Mouse (Mus musculus) layer of hippocampus, postnatal 14 days (tissue): Measurements from ENCODE around the gene Nrxn1. TPM values are rescaled to one million over a fixed set of nuclear protein-coding genes. Genes with fewer than 3 reads are reported as not detected.

Source experiments
- DNase-seq, 2 experiments: peaks; one replicate each; pipeline ENCODE4 v3.0.0; 2021 to 2022; ENCODE audit warnings: low spot score in 2 of 2, mixed read lengths in 1 of 2
- total RNA-seq, 2 experiments: library from RNA; stranded (reverse); gene quantifications; 2 replicates each; pipeline ENCODE4 v1.2.3; 2021

Nrxn1 gene
- total RNA-seq, 2 experiments from 2014 or later: 436 to 504 TPM

DNA sequence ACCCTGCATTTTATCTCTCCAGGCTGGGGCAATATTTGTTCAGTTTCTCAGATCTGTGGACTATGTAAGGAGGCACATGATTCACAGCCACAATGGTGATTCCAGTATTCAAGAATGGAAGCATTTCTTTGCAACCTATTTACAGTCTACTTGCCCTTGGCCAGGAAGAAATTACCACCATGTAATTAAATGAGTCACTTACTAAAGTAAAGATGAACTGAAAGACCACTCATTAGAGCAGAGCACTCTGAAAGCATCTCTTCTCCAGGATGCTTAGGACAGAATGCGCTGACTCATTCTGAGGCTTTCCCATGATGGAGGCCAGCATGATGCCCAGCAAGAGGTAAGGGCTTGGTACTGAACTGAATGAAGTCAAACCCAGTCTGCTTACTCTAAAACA, 277.6 kb downstream of the Nrxn1 start:
- DNase-seq: no peak

DNA sequence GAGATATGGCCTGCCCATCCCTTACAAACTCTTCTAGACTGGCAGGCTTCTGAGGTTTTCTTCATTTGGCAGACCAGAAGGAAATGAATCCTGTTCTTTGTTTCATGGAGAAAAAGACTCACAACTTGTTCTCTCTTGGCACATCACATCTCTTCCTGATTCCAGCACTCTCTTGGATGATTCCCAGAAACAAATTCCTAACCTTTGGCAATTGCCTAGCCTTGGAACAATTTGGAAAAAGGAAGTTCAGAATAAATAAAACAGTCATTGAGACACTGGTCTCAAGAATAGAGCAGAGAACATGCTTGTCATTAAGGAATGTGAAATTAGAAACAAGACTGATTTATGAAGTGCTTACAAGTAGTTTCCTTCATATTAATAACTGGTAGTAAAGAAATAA, 279.1 kb downstream of the Nrxn1 start:
- DNase-seq: peak in 1 of 2 experiments; percentile 76

DNA sequence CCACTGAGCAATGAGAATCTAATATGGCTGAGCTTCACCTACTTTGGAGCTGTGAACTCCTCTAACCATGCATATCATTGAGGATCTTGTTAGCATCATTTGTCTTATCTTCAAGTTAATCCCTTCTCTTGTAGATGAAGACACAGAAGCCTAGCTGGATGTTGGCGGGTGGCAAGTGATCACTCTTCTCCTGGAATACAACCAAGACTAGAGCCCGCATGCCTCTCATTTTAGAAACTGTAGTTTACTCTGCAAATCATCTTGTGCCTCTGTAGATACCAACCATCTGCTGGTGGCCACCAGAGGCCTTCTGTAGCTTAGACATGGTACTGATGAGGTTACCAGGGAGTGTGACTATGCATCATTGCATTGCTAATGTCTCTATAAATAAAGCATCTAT, 280.4 kb downstream of the Nrxn1 start:
- DNase-seq: no peak

DNA sequence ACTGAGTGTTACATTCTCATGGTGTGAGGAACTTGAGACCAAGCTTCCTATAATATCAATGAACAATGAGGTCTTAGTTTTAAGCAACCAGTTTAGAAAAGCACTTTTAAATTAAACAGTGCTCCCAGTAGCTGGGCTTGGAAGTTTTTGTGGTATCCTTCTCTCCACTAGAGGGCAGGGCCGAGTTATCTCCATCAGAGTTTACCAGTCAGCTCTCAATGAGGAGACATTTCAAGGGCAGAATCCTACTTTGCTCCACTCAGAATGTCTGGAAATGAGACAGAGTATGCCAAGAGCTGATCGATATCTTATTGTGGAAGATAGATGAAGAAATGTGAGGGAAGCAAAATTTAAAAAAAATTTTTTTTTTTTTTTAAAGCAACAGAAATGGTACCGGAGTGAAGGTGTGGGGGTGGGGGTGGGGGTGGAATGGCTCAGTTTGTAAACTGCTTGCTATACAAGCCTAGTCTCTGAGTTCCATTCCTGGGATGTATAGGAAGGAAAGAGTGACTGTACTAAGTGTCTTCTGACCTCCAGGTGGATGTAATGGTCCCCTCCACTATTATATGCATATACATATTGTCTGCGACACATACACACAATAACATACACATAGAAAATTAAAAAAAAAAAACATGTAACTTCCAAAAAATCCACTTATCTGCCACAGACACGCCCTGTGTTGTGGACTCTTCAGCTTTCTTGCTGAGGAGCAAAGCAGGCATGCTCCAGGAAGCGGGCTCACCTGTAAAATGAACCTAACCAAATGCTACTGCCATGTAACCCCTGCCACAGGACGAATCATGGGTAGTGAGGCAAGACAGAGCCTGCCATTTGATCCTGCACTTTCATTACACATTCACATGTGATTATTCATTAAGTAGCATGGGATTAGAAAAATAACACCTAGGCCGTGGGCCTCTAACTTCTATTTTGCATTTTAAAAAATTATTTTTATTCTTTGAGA, 283.4 kb downstream of the Nrxn1 start:
- peak; percentile 78 to 90 for DNase-seq

DNA sequence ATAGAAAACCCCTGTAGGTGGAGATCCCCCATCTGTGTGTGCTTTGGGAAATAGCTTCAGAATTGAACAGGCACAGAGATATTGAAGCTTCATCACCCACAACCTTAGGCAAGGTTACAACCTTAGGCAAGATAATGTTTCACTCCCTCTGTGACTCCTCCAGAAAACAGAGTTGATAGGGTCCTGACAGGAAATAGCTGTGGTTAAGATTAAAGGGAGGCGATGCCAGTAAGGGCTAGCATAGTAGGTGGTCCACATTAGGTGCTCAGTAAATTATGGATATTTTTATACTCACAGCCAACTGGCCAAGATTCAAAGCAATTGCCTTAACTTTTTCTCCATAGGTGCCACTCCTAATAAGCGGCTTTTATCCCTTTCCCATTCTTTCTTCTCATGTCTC, 284.6 kb downstream of the Nrxn1 start:
- DNase-seq: no peak

DNA sequence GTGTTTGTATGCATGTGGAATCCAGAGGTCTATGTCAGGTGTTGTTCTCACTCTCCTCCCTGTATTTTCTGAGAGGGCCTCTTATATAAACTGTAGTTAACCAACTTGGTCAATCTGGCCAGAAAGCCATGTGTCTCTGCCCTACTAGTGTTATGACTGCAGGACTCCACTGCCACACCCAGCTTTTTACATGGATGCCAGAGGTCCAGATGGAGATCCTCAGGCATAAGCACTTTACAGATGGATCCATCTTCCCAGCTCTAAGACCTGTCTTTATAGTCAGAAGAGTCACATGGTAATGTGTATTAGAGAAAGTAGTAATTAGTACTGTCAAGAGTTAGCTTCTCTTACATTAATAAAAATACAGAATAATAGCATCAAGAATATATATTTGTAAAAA, 285.7 kb downstream of the Nrxn1 start:
- DNase-seq: no peak

DNA sequence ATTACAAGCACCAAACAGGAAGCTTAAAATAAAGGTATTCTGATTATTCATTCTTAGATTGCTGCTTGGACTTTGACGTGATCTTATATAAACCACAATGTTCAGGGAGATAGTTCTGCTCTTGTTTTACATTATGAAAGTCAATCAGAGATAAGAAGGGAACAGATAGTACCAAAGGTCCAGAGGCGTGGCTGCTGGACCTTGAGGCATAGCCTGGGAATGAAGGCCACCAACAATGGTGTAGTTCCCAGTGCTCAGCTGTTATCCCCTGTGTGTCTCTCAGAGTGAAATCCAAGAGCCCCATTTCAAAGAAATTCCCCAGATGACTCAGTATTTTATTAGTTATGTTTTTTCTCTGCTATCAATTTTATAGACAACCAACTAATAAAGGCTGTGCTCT, 294.2 kb downstream of the Nrxn1 start:
- DNase-seq: no peak

DNA sequence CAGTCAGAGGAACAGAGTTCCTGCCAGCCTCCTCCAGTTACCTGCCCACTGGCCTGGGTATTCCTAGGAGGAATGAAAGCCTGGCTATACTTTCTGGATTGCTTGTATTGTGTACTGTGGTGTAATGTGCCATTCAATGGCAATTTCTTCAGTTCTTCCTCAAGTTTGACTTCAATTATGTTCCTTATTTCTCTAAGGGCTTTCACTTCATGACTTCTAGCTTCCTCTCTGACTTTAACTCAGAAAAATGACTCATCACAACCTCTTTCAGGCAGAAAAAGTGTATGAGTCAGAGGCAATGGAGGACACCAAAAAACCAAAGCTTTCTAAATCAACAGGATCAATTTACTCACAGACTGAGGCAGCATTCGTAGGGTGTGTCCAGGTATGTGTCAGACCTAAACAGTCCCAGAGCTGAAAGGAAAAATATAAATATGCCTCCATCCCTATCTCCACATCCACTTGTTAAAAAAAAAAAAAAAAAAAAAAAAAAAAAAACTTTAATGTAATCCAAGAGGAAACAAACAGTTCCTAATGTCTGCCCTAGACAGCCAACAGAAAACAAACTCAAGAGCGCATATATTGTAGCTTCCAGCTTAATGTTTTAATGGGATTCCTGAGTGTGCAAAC, 295.1 kb downstream of the Nrxn1 start:
- no peak for DNase-seq

DNA sequence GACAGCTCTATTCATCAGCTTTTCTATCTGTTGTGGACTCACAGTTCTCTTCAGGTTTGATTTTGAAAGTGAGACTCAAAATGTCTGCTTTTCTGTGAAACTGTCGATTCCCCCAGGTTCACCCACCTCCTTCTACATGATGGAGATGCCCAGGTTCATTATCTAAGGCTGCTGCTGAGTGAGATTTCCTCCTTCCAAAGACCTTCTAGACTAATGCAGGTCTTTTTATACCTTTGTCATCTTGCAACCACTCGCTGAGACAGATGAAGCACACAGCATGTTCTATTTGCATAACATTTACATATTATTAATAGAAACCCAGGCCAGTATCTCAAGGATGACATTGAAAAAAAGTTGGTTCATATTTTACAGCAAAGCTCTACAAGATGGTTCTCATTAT, 295.9 kb downstream of the Nrxn1 start:
- no peak for DNase-seq

DNA sequence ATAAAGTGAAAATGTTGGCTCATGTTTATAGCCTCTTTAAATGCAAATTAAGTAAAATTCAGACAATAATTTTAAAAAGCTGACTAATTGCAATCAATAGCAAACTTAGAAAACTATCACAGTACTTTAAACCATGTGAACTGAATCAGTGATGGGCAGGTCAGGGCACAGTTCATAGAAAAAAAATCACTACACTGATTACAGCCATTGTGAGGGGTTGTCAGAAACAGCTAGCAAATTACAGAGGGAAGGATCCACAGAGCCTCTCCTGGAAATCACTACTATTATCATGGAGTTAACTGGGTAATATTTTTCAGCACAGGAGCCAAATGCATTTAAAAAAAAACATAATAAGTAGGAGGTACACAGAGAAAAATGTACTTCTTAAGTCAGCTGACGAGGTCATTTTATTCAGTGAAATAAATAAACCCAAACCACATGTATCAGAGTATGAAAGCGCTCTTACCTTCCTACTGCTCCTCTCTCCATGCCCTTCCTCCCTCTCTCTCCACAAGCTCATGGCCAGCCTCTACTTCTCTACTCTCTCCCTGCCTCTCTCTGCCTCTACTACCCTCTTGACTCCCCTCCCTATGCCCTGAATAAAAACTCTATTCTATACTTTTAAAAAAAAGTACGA, 304.3 kb downstream of the Nrxn1 start:
- DNase-seq: no peak

DNA sequence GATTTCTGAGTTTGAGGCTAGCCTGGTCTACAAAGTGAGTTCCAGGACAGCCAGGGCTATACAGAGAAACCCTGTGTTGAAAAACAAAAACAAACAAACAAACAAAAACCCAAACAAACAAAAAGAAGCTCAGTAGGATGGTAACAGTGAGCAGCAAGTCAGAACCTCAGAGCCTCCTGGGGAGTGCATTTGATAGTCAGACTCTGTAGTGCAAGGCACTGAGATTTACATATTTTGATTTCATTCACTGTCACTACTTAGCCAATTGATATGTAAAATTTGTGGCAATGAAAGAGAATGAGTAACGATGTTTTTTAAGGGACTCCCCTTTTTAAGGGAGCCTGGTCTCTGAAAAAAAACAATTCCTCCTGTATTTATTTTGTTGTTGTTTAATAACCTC, 304.8 kb downstream of the Nrxn1 start:
- no peak for DNase-seq

DNA sequence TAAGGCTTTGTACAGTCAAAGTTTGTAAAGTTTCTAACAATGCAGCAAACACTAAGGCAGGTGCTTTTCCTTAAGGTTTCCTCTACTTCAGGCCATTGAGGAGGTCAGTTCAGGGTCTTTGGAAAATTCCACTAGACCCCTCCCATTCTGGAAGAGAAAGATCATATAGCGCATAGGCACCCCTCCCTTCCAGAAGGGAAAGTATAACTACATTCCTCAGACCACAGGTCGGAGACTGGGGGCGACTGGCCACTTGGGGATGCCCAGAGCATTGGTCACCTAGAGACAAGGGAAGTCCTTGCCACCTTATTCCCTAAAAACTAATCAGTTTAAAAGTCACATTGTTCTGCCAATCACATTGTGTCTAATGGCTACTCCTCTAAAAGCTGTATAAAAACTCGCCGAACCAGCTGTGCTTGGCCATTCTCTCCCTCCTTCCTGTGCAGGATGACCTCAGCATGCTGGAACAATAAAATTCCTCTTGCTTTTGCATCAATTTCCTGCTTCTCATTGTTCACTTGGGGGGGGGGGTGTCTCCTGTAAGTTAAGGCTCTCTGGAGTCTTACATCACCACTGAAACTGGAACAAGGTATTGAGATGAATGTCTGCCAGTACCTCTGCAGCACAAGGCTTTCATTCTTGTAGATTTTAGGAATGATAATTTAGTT, 305.6 kb downstream of the Nrxn1 start:
- DNase-seq: no peak

DNA sequence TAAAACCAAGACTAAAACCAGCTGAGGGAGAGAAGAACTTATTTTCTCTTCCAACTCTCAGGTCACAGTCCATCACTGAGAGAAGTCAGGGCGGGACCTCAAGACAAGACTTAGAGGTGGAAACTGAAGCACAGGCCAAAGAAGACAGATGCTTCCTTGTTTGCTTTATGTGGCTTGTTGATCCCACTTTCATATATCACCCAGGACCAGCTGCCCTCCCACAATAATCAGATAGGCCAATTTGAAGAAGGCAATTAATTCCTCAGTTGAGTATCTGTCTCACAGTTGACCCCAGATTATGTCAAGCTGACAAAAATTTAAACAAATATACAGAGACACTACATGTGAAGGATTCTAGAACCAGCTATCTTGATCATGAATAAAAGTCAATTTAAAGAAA, 312.4 kb downstream of the Nrxn1 start:
- DNase-seq: no peak

DNA sequence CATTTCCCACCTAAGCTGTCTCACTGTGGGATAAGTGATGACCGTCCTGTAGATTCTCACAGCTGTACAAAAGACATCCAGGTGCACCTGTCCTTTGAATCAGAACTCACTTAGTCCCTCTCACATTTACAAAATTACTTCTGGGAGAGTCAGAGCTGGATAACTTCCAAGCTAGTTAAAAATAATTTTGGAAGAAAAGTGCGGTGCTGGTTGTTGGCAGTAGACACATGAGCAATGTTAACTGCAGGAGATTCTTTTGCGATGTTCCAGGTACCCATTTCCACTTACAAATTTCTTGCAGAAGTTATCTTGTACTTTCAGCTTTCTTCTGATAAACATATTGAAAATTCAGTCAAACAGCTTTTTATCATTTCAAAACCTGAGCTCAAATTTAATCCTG, 317.5 kb downstream of the Nrxn1 start:
- no peak for DNase-seq

DNA sequence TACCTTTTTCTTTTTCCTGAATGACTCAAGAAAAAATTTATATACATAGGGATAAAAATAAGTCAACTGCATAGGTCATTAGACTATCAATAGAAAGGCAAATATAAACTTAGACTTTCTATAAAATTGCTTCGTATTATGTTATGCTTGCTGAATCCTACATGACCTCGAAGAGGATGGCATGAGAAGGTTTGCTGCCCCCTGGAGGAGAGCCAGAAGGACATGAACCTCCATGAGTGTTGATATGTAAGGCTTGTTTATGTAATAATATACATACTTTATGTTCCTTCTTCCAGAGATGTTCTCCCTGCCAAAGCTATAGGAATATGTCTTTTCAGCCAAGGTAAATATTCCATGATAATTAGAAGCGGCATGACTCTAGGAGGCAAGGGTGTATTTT, 319.6 kb downstream of the Nrxn1 start:
- DNase-seq: no peak

DNA sequence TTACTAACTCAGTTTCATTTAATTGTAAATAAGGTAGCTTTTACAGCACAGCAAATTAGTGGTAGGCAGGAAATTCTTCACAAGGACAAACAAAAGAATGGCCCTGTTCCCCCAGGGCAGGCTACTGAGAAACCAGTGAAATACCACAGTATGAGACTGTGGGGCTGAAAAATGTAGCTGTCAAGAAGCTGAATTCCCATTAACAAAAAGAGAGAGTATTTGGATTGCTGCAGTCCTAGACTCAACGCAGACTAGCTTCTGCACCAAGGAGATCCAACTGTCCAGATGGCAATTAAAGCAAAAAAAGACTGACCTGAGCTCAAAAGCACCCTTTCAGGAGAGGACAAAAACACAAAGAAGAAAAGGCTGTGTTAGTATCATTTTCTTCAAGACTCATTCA, 324.7 kb downstream of the Nrxn1 start:
- no peak for DNase-seq

DNA sequence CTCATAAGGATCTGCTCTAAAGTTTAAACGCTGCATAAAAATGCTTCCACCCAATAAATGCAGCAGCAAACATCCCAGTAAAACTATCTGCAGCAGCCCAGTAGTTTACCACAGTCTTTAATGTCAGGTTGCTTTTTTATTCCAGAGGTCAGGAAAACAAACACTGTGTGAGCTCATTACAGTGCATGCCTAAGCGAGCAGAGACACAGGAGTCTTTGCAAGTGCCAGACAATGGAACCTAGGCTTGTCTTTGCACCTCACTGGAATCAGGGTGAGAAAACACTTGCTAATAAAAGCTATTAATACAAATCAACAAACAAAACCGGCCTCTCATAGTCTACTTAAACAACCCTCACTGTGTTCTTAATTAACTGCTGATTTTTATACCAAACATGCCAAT, 365.7 kb downstream of the Nrxn1 start:
- DNase-seq: no peak

DNA sequence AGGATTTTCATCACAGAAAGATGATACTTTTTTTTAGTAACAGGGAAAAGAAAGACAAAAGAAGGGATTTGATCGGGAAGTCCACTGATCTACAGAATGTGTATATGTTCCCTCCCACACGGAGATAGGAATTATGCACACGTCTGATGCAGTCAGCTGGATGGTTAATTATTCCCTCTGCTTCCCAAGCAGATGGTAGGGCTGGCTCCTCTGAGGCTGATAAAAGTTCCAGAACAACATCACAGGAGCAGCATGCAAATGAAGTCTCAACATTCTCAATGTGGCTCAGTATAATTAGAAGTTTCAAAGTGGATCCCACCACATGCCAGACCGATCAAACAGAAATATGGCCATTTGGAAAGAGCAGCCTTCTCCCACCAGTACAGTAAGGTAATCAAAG, 388.1 kb downstream of the Nrxn1 start:
- DNase-seq: peak in 1 of 2 experiments; percentile 80

DNA sequence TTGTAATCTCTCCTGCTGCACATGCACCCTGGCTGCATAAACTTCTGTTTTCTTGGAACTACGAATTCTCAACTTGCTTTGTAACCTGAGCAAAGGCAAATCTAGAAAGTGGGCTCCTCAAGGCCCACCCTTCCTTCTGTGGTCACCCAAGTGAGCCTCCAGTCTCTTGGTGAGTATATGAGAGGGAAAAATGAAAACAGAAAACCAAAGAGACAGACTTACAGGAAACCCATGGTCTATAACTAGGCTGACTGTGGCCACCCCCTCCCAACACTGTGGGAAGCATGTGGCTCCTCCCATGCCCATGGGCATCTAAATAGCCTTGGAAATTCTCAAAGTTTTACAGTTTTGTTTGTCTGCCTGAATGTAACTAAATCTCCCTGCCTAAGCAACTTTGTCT, 390.2 kb downstream of the Nrxn1 start:
- no peak for DNase-seq

DNA sequence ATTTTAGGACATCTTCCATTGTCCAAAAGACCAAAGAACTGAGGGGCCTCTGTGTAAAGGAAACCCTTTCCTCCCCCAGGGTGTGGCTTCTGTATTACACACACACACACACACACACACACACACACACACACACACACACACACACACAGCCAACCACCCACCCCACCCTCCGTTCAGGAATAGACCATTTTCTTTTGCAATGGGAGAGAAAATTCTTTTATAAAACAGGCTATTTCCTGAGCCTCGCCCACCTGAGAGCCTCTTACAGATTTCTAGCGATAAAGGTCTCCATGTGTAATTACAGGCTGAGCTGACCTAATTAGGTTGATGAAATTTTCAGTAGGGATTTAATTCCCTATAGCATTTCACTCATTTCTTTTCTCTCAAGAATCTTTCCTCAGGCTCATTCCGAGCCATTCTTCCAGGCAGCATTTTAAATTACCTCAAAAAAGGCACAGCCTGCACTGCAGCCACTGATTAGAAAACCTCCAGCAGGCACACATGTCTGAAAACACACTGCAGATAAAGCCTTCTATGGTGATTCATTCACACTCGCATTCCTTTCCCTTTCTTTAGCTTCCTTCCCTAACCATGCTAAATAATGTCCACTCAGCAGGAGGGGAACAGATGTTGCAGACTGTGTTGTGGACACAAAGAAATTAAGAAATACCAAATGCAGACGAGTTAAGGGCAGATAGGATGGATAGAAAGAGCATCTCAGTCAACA, 396.6 kb downstream of the Nrxn1 start:
- DNase-seq: no peak

DNA sequence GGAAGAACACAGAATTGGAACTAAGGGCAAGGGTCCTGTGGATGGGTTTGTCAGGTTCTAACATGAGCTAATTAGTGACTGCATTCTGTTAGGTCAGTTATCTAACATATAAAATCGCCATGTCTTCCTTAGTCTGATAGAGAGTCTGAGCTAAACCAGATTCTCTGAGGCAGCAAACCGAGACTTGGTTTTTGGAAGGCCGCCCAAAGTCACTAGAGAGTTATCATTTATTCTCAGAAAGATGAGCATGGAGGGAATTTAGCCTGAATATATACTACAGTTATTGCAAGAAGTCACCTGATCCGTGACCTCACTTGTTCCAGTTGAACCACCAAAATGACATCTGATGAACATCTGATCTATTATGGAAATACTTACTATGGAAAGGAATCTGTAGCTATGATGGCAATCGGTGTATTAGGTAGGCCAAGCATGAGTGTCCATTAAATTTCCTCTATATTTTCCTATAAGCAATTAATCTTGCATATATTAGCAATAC, 397.7 kb downstream of the Nrxn1 start:
- no peak for DNase-seq
